Mouse (Mus musculus): Measurements from ENCODE around the gene Spryd3.
"Not testable (repeated sequence)": the region's sequence is repeated elsewhere in the genome, so short reads cannot be mapped to it uniquely, and the experiment has no call there.

The Spryd3 gene

DNA sequence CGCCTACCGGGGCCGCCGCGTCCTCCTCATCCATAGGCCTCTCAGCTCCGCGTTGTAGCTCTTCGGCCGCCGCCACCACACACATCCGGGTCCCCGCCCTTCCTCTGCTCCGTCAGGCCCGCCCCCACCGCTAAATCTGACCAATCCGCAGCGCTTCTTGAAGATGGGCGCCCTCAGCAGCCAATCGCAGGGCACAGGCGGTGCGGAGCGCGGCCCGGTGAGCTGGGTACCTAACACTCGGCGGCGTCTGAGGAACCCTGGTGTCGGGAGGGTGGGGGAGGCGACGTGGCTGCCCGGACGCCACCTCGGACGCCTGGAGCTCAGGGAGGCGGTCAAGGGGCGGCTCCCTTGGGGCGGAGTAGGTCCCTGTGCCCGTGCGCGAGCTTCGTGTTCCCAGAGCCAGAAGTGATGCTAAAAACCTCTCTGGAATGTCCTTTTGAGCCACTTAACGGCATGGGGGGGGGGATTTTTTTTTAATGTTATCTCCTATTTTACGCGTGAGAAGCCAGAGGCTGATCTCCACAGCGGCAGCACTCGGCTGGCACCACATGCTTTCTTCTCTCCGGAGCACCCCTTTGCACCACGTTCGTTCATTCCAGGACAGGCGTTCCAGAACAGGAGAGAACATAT, at the start of gene Spryd3:
TSS of gene Spryd3 (minus strand) at position 106 of the 630 bp plus-strand sequence.
- DNase-seq: peak; percentile 96 to 98

DNA sequence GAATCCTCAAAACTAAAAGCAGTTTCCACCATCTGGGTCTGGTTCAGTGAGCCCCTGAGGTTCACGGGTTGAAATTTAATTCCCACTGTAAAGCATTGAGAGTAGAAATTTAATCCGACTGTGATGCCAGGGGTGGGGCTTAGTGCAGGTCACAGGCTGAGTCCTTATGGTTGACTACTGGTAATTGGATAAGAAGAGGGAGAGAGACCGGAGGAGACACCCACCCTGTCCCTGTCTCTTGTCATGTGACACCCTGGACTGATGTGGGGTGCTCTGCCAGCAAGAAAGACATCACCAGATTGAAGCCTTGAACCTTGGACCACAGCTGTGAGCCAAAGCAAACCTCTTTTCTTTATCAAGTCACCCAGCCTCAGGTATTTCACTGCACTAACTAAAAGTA, 47.0 kb upstream of the Spryd3 start:
- DNase-seq: no peak

GRCm38 (mm10) chr15:102179924-102180323, 43.9 kb upstream of the Spryd3 start:
- DNase-seq: no peak

DNA sequence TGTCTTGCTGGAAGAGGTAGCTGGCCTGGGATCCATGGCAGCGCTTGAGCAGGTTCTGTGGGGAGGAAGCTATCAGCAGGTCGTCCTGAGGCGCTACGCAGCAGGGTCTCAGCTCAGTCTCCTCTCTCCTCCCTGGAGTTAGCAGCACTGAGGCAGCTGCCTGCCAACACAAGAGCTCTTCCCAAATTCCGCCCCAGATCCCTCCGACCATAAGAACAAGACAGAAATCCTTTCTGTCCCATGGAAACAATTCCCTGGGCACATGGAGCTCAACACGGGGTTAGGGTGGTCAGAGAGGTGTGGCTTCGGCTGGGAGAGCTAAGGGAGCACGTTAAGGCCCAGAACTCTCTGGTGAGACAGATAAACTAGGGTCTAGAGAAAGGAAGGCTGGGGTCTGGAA, 43.1 kb upstream of the Spryd3 start:
- DNase-seq: no peak

- DNase-seq: peak; percentile 71 to 86
Observed at GRCm38 (mm10) chr15:102178279-102178678, 42.2 kb upstream of the Spryd3 start.

DNA sequence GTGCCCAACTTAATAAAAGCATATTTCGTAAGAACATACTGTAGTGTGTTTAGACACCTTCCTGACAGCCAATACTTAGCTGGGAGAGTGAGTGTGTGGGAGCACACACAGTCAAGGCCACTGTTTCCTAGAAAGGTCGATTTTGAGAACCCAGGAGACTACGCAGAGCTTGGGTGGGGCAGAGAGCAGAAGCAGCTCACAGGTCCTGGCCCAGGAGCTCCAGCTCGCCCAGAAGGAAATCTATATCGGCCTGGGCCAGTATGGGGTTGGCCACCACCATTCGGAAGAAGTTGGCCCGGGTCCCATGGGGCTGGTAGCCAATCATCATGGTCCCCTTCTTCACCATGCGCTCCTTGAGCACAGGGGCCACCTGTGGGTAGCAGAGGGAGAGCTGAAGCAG, 41.4 kb upstream of the Spryd3 start:
- DNase-seq: no peak

DNA sequence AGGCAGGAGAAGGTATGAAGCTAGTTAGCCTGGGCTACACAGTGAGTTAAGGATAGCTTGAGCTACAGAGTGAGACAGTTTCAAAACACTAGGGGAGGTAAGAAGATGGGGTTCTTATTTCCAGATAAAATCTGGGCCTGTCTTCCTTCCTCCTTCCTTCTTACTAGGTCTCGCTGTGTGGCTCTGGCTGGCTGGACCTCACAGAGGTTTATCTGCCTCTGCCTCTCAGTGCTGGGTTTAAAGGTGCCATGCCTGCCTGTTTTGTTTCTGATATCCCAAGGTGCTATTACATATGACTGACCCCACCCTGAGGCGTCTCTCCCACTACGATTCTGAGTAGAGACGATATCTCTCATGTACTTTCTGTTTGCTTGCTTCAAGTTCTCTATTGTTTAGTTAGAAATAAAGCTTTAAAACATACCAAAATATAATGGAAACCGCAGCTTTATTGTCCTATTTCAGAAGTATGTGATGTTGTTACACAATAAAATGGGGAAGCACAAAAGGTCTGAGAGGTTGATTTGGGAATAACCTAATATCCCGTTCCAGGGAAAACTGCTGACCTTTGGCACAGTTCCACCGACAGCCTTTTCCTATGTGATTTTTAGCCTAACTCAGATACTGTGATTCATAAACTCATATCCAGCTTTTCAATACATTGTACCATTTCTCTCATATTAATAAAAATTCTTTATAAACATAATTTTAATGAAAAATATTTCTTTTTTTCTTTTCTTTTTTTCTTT, 40.7 kb upstream of the Spryd3 start:
- DNase-seq: no peak

- DNase-seq: no peak
Observed at GRCm38 (mm10) chr15:102175736-102176319, 39.8 kb upstream of the Spryd3 start.

DNA sequence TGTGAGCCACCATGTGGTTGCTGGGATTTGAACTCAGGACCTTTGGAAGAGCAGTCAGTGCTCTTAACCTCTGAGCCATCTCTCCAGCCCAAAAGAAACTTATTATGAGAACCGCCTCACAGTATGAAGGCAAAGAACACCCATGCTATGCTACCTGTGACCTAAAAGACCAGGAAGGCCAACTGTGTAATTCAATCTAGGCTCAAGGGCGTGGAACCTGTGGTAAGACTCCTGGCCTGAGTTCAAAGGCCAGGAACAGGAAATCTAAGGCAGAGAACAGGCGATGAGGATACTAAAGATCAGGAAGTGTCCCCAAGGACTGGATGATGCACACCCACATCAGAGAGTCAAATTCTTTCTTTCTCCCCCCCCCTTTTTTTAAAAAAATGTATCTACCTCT, 37.5 kb upstream of the Spryd3 start:
- DNase-seq: no peak

GRCm38 (mm10) chr15:102169064-102169463, 33.0 kb upstream of the Spryd3 start:
- DNase-seq: no peak

DNA sequence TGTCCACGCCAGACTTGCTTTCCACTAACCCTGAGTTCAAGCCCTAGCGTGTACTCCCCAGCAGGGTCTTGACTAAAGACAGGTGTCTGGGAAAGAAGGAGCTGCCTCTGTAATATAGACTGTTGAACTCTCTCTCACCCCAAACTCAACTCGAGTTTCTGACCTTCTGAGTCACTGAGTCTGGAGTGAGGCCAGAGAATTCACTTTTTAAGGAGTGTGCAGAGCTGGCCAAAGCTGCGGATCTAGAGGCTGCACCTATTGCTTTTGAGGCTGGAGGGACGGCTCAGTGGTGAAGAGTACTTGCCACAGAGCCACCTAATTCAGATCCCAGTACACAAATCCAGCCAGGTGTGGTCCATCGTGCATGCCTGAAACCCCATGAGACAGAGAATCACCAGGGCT, 31.6 kb upstream of the Spryd3 start:
- DNase-seq: no peak

GRCm38 (mm10) chr15:102165468-102166100, 29.6 kb upstream of the Spryd3 start:
- no peak for DNase-seq

DNA sequence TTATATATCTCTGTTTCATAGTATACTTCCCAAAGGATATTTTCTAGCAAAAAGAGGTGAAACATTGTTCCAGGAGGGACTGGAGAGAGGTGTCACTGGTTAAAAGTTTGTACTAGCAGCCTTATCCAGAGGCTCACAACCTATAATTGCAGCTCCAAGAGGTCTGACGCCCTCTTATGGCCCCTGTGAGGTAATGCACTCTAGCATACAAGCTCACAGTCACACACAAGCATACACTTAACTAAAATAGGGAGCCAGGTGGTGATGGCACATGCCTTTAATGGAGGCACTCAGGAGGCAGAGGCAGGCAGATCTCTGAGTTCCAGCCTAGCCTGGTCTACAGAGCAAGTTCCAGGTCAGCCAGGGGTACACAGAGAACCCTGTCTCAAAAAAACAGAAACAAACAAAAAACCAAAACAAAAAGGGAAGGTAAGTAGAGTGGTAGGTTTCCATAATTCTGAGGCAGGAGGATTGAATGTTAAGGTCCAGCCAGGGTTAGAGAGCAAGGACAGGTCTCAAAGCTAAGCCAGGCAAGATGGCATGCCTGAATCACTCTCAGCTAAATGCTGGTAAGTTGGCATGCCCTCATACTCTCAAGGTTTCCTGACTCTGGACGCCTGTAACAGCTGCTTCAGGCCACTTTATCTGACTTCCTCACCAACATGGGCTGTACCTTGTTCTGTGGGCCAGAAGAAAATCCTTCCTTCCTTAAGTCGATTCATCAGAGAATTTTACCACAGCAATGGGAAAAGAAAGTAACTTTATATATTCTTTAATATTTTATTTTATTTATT, 28.1 kb upstream of the Spryd3 start:
- no peak for DNase-seq

GRCm38 (mm10) chr15:102160415-102161060, 24.5 kb upstream of the Spryd3 start:
- DNase-seq: no peak

DNA sequence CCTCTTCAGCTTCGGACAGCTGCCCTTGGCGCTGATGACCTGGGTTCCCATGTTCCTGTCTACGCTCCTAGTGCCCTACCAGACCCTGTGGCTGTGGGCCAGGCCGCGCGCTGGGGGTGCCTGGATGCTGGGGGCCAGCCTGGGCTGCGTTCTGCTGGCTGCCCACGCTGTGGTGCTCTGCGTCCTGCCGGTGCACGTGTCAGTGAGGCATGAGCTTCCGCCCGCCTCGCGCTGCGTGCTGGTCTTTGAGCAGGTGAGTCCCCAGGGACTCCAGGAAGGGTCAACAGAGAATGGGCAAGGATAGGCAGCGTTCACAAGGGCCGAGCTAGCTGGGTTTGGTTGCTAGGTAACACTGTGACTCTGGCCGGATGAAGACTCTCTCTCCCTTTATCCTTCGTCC, 20.8 kb upstream of the Spryd3 start:
- DNase-seq: no peak

DNA sequence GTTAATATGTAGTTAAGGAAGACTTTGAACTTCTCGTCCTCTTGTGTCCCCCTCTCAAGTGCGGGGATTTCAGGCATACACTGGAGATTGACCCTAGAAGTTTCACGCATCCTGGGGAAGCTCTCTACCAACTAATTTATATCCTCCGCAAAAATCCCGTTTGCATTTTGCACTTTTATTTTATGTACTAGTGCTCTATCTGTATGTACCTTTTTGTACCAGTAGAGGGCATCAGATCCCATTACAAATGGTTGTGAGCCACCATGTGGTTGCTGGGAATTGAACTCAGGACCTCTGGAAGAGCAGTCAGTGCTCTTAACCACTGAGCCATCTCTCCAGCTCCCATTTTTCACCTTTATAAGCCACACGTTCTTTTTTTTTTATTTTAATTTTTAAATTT, 19.0 kb upstream of the Spryd3 start:
- DNase-seq: not testable (repeated sequence)

DNA sequence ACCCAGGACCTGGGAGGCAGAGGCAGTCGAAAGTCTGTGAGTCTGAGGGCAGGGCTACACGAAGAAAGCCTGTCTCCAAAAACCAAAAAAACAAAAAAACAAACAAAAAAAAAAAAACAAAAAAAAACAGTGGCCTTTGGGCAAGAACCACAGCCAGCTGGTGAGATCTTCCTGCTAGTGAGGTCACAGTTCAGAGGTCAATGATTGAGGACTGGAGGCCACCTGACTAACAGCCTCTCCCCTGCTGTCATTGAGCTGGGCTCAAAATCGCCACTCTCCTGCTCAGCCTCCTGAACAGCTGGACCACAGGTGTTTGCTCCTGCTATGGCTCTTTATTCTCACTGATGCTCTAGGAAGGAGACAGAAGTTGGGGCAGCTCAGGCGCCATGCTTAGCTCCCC, 16.6 kb upstream of the Spryd3 start:
- no peak for DNase-seq

GRCm38 (mm10) chr15:102150301-102151135, 14.5 kb upstream of the Spryd3 start, which contains the start of gene Soat2:
Soat2 (plus strand) TSS chr15:102150526.
- DNase-seq: peak in 1 of 2 experiments; percentile 25

- no peak for DNase-seq
Observed at GRCm38 (mm10) chr15:102149561-102149960, 13.5 kb upstream of the Spryd3 start.

- DNase-seq: no peak
Observed at GRCm38 (mm10) chr15:102147674-102148402, 11.8 kb upstream of the Spryd3 start.
